Mouse (Mus musculus) E14TG2a.4 (cell line): ENCODE measurements around the gene Cfap97d1.

ENCODE experiments used
- H3K27me3 ChIP-seq: 2 replicates; pipeline ENCODE4 v1.6.1; 2014; ENCODE audit warnings: low read length, control low read depth; ENCODE audit not compliant: insufficient read depth
- H3K36me3 ChIP-seq: 2 replicates; pipeline ENCODE4 v1.6.1; 2014; ENCODE audit warnings: low read length, control low read depth; ENCODE audit not compliant: insufficient read depth
- H3K4me1 ChIP-seq: replicated peaks from 2 replicates; pipeline ENCODE4 v1.6.1; 2014; ENCODE audit warnings: low read depth, low read length, control low read depth
- H3K4me3 ChIP-seq: replicated peaks from 2 replicates; pipeline ENCODE4 v1.5.1; 2014; ENCODE audit warnings: mild to moderate bottlenecking, low read length
- H3K9me3 ChIP-seq: 2 replicates; pipeline ENCODE4 v1.6.1; 2014; ENCODE audit warnings: low read length, control low read depth
- CTCF ChIP-seq: conservative IDR thresholded peaks from 2 replicates; pipeline ENCODE4 v1.5.1; 2014; ENCODE audit warnings: low read length
- NANOG ChIP-seq: IDR thresholded peaks from 2 replicates; pipeline ENCODE4 v1.6.1; 2014; ENCODE audit warnings: borderline replicate concordance, low read length, mixed read lengths
- POU5F1 ChIP-seq: IDR thresholded peaks from 2 replicates; pipeline ENCODE4 v1.6.1; 2014; ENCODE audit warnings: low read length, borderline replicate concordance

Cfap97d1 gene

DNA sequence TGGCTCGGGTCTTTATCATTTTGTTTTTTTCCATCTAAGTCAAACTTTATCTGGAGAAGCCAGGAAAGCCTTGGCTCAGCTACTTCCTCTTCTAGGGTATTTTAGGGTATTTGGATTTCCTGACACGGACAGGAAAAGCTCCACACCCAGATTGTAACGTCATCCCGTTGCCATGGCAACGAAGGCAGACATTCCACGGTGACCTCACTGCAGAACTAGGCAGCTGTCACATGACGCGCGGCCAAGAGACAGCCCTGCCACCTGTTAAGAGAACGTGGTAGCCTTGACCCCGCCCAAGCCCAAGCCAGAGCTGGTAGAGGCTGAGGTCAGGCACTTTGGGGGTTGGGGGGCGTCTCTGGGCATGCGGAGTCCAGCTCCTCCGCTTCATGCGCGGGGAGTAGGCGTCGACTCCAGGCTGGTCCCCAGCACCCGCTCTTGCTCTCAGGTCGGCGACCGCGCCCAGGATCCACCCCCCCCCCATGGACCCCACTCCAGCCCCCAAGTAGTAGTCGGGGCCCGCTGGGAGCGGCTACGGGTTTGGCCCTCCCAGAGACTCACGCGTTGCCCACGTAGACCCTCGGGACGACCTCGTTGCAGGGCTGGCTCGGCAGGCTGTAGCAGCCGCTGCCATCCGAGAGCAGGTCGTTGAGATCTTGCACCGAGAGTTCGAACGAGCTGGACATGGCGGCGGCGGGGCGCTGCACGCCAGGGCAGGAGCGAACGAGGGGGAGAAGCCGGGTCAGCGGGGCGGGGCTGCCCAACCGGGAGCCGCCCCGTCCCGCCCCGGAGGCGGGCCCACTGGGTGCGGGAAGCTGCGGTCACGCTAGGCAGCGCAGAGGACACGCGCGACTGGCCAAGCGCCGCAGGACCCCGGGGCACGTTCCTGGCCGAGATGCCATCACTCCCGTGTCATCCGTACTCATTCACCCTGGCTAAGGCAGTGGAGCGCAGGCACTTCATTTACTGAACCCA is at the start of gene Cfap97d1:
Cfap97d1 (plus strand) TSS at position 226 of the 972 bp plus-strand sequence.
- Histone ChIP-seq H3K4me3 (peak within 1 kb of the TSS; percentile 87), H3K36me3 (peaks cover 30% of the 10 kb centered on the region), H3K4me1 (peaks cover 50% of the 10 kb centered on the region), H3K9me3 (no peaks in the 10 kb centered on the region), H3K27me3 (peaks cover 26% of the 10 kb centered on the region)
- TF ChIP-seq POU5F1: no peak
- no peak for TF ChIP-seq NANOG
- no peak for TF ChIP-seq CTCF

DNA sequence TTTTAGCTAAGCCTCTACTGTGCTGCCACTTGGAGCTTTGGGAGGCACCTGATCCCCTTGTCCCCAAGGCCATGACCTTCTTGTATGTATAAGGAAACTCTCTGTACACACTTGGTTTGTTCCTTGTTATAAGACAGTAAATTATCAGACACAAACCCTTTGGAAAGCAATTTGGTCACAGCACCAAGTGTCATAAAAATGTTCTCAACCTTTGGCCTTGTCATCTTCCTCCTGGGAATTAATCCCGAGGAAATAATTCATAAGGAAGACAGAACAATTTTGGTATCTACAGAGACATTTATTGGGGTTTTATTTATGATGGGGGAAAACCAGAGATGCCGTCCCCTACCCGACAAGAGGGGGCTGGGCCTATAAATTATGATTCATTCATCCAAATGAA is 48.3 kb upstream of the Cfap97d1 start:
- no peaks in the 10 kb centered on the region for H3K9me3 ChIP-seq

DNA sequence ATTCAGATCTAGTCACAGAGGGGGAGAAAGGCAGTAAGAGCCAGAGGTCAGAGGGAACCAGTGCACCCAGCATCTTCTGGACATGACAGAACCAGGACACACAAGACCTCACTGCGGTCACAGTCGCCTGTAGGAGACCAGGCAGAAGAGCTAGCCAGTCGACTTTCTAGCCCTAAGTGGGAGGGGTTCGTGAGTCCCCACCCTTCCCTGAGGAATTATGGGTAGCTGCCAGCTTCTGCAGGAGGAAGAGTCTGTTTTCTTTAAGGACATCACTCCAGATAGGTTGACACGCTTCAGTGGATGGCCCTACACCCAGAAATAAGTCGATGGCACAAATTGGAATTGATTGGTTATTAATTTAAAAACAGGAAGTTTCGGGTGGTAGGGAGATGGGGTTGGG is 47.7 kb upstream of the Cfap97d1 start:
- H3K4me1 ChIP-seq: peaks cover 38% of the 10 kb centered on the region
- H3K27me3 ChIP-seq: peaks cover 30% of the 10 kb centered on the region
- no peaks in the 10 kb centered on the region for H3K9me3 ChIP-seq
- H3K36me3 ChIP-seq: no peaks in the 10 kb centered on the region
- TF ChIP-seq NANOG (no peak), CTCF (no peak), POU5F1 (no peak)
- peak overlapping the region; percentile 74 for H3K4me3 ChIP-seq

More for the DNA sequence above, 48.3 kb upstream of the Cfap97d1 start:
- Histone ChIP-seq H3K4me1 (peaks cover 41% of the 10 kb centered on the region), H3K4me3 (no peak overlapping the region), H3K27me3 (peaks cover 30% of the 10 kb centered on the region), H3K36me3 (no peaks in the 10 kb centered on the region)
- no peak for TF ChIP-seq NANOG
- no peak for TF ChIP-seq POU5F1
- no peak for TF ChIP-seq CTCF

DNA sequence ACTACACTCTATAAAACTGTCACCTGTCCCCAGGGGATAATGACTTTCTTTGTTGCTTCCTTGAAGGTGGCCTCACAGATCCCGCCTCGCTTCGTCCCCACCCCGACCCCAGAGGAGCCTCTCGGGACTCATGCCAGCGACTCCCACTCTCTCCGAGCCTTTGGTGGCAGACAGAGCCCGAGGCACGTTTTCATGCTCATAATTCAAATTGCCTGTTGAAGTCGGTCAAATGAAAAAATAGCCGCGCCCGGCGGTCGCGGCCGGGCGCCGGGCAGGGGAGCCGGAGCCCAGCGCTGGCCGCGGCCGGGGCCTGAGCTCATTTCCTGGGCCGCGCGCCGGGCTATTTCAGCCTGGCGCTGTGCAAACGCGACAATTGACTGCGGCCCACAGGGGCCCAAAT is 47.0 kb upstream of the Cfap97d1 start:
- no peaks in the 10 kb centered on the region for H3K36me3 ChIP-seq
- peaks cover 32% of the 10 kb centered on the region for H3K4me1 ChIP-seq
- H3K27me3 ChIP-seq: peaks cover 30% of the 10 kb centered on the region
- H3K9me3 ChIP-seq: no peaks in the 10 kb centered on the region
- H3K4me3 ChIP-seq: peak overlapping the region; percentile 74
- TF ChIP-seq NANOG (no peak), CTCF (no peak), POU5F1 (no peak)

DNA sequence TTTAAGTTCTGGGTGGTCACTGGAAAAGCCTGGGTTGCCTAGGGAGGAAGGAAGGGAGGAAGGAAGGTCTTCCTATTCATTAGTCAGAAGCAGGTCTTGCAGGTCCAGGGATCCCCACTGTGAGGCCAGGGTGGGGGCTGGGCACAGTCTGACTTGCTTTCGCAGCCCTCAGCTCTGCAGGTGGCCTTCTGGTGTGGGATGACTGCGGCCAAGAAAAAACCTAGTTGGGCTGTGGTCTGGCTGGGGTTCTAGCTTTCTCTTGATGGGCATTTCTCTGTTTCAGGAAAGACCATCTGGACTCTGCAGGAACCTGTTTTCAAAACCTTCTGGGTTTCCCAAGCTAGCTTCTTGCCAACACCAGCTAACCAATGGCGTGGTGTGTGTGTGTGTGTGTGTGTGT is 41.0 kb upstream of the Cfap97d1 start:
- TF ChIP-seq POU5F1 (no peak), CTCF (no peak), NANOG (no peak)
- H3K9me3 ChIP-seq: peaks cover 5% of the 10 kb centered on the region; the same call in 1 of the 2 replicates
- H3K4me1 ChIP-seq: peaks cover 27% of the 10 kb centered on the region
- H3K27me3 ChIP-seq: peaks cover 10% of the 10 kb centered on the region
- H3K36me3 ChIP-seq: no peaks in the 10 kb centered on the region
- H3K4me3 ChIP-seq: no peak overlapping the region

DNA sequence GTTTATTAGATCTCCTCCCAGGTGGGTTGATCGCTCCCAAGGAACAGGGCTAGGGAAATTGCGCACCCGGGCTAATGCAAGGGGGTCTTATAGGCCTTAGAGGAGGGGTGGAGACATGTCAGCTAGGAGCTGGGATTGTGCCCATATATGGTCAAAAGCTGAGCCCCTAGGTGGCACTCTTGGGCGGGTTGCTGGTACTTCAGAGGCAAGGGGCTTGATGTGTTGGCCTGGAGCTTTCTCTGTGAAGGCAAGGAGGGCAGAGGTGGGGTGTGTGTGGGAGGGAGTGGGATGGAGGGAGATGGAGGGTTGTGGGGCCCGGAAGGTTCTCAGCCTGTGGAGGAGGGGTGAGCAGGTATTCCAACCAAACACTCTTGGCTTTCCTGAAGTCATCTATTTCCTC is 37.6 kb upstream of the Cfap97d1 start:
- H3K36me3 ChIP-seq: no peaks in the 10 kb centered on the region
- H3K9me3 ChIP-seq: peaks cover 5% of the 10 kb centered on the region; the same call in 1 of the 2 replicates
- no peak for TF ChIP-seq POU5F1
- TF ChIP-seq NANOG: no peak
- 0 out of 2 replicates have a peak, but pooled peaks have one; percentile 5 for TF ChIP-seq CTCF
- H3K4me3 ChIP-seq: no peak overlapping the region
- H3K27me3 ChIP-seq: peaks cover 3% of the 10 kb centered on the region; the same call in 1 of the 2 replicates
- peaks cover 37% of the 10 kb centered on the region for H3K4me1 ChIP-seq

DNA sequence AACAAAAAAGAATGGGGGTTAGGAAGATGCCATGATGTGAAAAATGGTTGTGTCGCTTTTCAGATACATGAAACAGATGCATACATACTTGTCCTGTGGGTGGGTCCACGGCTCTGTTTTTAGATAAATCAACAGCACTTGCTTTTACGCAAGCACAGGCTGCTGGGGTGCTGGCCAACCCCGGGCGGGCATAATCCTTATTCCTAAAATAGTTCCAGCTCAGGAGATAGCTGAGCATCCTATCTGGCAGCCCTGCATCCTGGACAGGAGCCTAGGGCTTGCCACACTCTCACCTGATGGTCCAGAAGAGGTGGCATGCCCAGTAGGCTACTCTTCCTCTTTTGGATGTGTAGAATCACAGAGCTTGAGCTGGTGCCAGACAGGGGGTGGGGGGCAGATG is 34.1 kb upstream of the Cfap97d1 start:
- Histone ChIP-seq H3K4me3 (no peak overlapping the region), H3K4me1 (peaks cover 36% of the 10 kb centered on the region), H3K27me3 (peaks cover 12% of the 10 kb centered on the region; the same call in 1 of the 2 replicates), H3K9me3 (no peaks in the 10 kb centered on the region), H3K36me3 (no peaks in the 10 kb centered on the region)
- TF ChIP-seq CTCF: no peak
- no peak for TF ChIP-seq POU5F1
- TF ChIP-seq NANOG: no peak

DNA sequence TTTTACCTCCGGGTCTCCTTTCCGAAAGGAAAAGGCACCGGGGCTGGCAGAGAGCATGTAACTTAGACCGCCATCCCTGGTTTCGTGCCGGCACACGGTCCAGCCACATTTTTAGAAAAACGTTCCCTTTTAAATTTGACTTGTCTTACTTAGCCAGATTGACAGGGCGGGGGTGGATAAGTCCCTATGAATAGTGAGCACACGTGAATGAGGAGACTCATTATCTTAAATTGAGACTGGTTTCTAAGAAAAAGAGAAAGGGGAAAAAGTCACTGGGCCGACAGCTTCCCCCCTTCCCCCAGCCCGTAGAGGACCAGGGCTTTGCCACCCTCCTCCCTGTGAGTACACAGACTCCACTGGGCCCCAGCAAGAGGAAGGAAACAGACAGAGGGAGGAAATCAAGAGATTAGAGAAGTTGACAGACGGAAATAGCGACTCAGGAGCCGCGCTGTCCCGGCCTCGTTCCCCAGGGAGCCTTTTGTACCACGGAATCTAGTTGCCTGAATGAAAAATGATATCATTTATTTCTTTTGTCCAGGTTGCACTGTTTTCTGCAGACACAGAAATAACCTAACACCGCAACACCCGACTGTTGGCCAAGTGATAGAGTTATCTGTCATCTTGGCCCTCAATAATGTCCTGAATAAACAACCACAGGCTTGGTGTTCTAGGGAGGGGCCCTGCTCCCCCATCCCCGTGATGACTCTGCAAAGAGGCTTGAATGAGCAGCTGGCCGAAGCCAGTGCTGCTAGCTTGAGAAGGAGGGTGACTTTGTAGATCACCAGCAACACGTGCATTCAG is 31.3 kb upstream of the Cfap97d1 start:
- H3K27me3 ChIP-seq: peaks cover 21% of the 10 kb centered on the region
- no peaks in the 10 kb centered on the region for H3K36me3 ChIP-seq
- TF ChIP-seq POU5F1 (no peak), NANOG (no peak), CTCF (no peak)
- H3K9me3 ChIP-seq: no peaks in the 10 kb centered on the region
- peaks cover 28% of the 10 kb centered on the region for H3K4me1 ChIP-seq
- H3K4me3 ChIP-seq: peak overlapping the region; percentile 32; the same call in 1 of the 2 replicates
